Mouse (Mus musculus): ENCODE data around the gene Rab1a. TPM values are rescaled to one million over a fixed set of nuclear protein-coding genes. Genes with fewer than 3 reads are reported as not detected.

Rab1a gene
- polyA plus RNA-seq, 1 experiment from 2014 or later = 143 TPM

DNA sequence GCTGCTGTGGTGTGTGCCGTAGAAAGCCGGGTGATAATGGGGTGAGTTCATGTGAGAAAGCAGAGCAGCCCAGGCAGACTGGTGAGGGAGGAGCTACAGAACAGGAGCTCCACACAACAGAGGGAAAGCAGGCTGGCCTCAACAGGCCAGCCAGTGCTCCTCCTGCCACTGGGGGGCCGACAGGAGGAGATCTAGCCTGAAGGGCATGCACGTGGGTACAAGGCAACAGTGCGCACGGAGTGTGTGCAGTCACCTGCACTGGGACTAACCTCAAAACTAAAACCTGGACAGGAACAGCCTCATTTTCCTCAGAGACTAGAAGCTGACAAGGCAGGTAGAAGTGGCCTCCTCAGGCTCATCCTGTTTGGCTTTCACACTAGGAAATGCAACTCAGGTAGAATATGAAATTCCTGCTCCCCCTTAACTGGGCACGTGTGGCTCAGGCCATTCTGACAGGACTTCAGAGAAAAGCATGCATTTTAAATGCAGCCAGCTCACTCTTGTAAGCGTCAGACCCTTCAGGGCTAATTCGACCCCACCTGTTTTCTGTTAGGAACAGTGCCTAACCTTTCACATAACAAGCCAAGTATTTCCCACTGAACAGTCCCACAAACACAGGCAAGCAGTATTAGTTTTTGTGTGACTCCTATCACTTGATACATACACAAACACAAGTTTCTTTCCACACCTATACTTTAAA is 42.1 kb downstream of the Rab1a start:
- Histone ChIP-seq H3K9me3 (ENCODE audit: low read length) (no peaks in the 10 kb centered on the region), H3K4me1 (ENCODE audit: insufficient read depth) (peaks cover 22% of the 10 kb centered on the region), H3K27me3 (ENCODE audit: insufficient read depth, low read length) (no peaks in the 10 kb centered on the region), H3K9ac (replicated peaks) (no peak overlapping the region), H3K4me2 (ENCODE audit: low read depth, low read length) (no peak overlapping the region), H3K27ac (ENCODE audit: low read depth) (no peak overlapping the region), H3K4me3 (ENCODE audit: low read depth, low read length) (no peak overlapping the region), H3K36me3 (replicated peaks; ENCODE audit: insufficient read depth, low read length) (peaks cover 33% of the 10 kb centered on the region)
- DNase-seq = no peak
- ATAC-seq = no peak
- TF ChIP-seq CTCF (IDR thresholded peaks at IDR 0.05; ENCODE audit: low read depth) = peak; percentile 18; the same call in 1 of the 2 replicates
- TF ChIP-seq EP300 (IDR thresholded peaks at IDR 0.05; ENCODE audit: low read depth) = no peak
- WGBS (ENCODE audit: insufficient replicate concordance) = 55% methylated on average over 9 of the region's 9 CpGs

- H3K27me3 ChIP-seq (ENCODE audit: insufficient read depth, low read length) = no peaks in the 10 kb centered on the region
- 79% methylated on average over 16 of the region's 16 CpGs for WGBS (ENCODE audit: insufficient replicate concordance)
- no peak overlapping the region for H3K9ac ChIP-seq (replicated peaks)
- TF ChIP-seq CTCF (IDR thresholded peaks at IDR 0.05; ENCODE audit: low read depth) (peak; percentile 30), EP300 (IDR thresholded peaks at IDR 0.05; ENCODE audit: low read depth) (no peak)
- peaks cover 21% of the 10 kb centered on the region for H3K36me3 ChIP-seq (replicated peaks; ENCODE audit: insufficient read depth, low read length)
- H3K4me2 ChIP-seq (ENCODE audit: low read depth, low read length) = no peak overlapping the region
- H3K9me3 ChIP-seq (ENCODE audit: low read length) = no peaks in the 10 kb centered on the region
- peaks cover 25% of the 10 kb centered on the region for H3K4me1 ChIP-seq (ENCODE audit: insufficient read depth)
- H3K27ac ChIP-seq (ENCODE audit: low read depth) = no peak overlapping the region
- DNase-seq (no peak), ATAC-seq (no peak)
- H3K4me3 ChIP-seq (ENCODE audit: low read depth, low read length) = no peak overlapping the region
These were observed 43.4 kb downstream of the Rab1a start for GRCm38 (mm10) chr11:20244336-20245290.

GRCm38 (mm10) chr11:20245316-20245715 is 44.1 kb downstream of the Rab1a start:
- Histone ChIP-seq H3K27ac (ENCODE audit: low read depth) (no peak overlapping the region), H3K9ac (replicated peaks) (no peak overlapping the region), H3K4me1 (ENCODE audit: insufficient read depth) (peaks cover 22% of the 10 kb centered on the region), H3K9me3 (ENCODE audit: low read length) (no peaks in the 10 kb centered on the region), H3K4me2 (ENCODE audit: low read depth, low read length) (no peak overlapping the region), H3K27me3 (ENCODE audit: insufficient read depth, low read length) (no peaks in the 10 kb centered on the region), H3K4me3 (ENCODE audit: low read depth, low read length) (no peak overlapping the region), H3K36me3 (replicated peaks; ENCODE audit: insufficient read depth, low read length) (peaks cover 14% of the 10 kb centered on the region)
- TF ChIP-seq EP300 (IDR thresholded peaks at IDR 0.05; ENCODE audit: low read depth) (no peak), CTCF (IDR thresholded peaks at IDR 0.05; ENCODE audit: low read depth) (no peak)
- no peak for DNase-seq
- WGBS (ENCODE audit: insufficient replicate concordance) = 77% methylated on average over 6 of the region's 6 CpGs
- no peak for ATAC-seq

DNA sequence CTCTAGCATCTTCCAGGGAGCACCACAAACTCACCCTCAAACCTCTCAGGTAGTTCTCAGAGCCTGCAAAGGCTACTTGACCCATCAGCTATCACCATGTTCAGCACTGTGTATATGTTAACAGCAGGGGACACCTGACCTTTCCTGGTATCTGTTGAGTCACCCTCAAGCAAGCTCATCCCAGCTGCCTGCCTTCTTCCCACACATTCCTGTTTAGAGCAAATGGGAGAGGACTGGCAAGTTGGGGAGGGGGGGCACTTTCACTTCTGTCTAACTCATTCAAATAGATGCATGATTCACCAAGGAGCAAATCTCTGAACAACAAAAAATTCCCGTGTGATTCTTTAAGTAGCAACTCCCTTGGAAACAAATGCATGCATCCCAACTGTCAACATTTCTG is 45.4 kb downstream of the Rab1a start:
- Histone ChIP-seq H3K9ac (replicated peaks) (no peak overlapping the region), H3K4me3 (ENCODE audit: low read depth, low read length) (no peak overlapping the region), H3K27me3 (ENCODE audit: insufficient read depth, low read length) (no peaks in the 10 kb centered on the region), H3K9me3 (ENCODE audit: low read length) (no peaks in the 10 kb centered on the region), H3K4me2 (ENCODE audit: low read depth, low read length) (no peak overlapping the region), H3K36me3 (replicated peaks; ENCODE audit: insufficient read depth, low read length) (peaks cover 7% of the 10 kb centered on the region; the same call in 1 of the 2 replicates), H3K4me1 (ENCODE audit: insufficient read depth) (peaks cover 22% of the 10 kb centered on the region), H3K27ac (ENCODE audit: low read depth) (no peak overlapping the region)
- ATAC-seq (no peak), DNase-seq (no peak)
- TF ChIP-seq CTCF (IDR thresholded peaks at IDR 0.05; ENCODE audit: low read depth) = no peak
- no peak for TF ChIP-seq EP300 (IDR thresholded peaks at IDR 0.05; ENCODE audit: low read depth)
- WGBS (ENCODE audit: insufficient replicate concordance) = 73% methylated on average over 1 of the region's 1 CpGs

DNA sequence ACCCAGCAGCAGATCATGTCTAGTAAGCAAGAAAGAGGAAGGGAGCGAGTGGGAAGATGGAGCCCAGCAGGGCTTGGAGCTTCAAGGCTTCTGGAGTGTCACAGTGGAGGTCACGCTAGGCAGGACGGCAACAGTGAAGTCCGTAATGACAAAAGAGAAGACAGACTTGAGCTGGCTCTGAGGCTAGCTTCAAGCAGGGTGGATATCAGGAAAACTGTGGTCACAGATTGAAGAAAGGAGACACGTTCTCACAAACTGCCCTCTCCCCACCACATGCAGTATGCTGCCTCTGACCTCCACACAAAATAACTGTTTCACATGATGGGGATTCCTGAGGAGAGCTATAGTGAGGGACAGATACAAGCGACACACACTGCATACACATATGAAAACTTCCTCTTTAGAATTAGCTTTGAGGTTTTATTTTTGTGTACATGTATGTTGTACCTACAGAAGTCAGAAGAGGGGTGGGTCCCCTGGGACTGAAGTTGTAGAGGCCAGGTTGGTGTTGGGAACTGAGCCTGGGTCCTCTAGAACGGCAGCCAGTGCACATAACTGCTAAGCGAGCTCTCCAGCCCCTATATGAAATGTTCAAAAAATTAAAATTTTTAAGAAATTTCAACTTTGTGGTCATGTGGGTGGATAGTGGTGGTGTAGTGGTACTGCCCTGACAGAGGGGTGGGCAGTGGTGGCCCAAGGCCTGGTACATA is 46.1 kb downstream of the Rab1a start:
- Histone ChIP-seq H3K36me3 (replicated peaks; ENCODE audit: insufficient read depth, low read length) (peaks cover 4% of the 10 kb centered on the region; the same call in 1 of the 2 replicates), H3K27ac (ENCODE audit: low read depth) (no peak overlapping the region), H3K9ac (replicated peaks) (no peak overlapping the region), H3K27me3 (ENCODE audit: insufficient read depth, low read length) (no peaks in the 10 kb centered on the region), H3K4me3 (ENCODE audit: low read depth, low read length) (no peak overlapping the region), H3K4me2 (ENCODE audit: low read depth, low read length) (peak overlapping the region; percentile 94; the same call in 1 of the 2 replicates), H3K4me1 (ENCODE audit: insufficient read depth) (peaks cover 22% of the 10 kb centered on the region), H3K9me3 (ENCODE audit: low read length) (no peaks in the 10 kb centered on the region)
- 66% methylated on average over 8 of the region's 8 CpGs for WGBS (ENCODE audit: insufficient replicate concordance)
- TF ChIP-seq EP300 (IDR thresholded peaks at IDR 0.05; ENCODE audit: low read depth) (no peak), CTCF (IDR thresholded peaks at IDR 0.05; ENCODE audit: low read depth) (no peak)
- no peak for DNase-seq
- no peak for ATAC-seq

Measured in liver, postnatal 0 days (tissue).